Mouse (Mus musculus) spleen, adult 2 months (tissue): ENCODE measurements around the gene Actbl2. TPM values are rescaled to one million over a fixed set of nuclear protein-coding genes. Genes with fewer than 3 reads are reported as not detected.

Source experiments
- DNase-seq, 2 experiments: peaks; one replicate each; pipeline versions ENCODE4 v3.0.0 to v3.0.0-alpha.2; 2012 to 2021; ENCODE audit warnings: low spot score in 2 of 2, low read depth in 1 of 2
- H3K27ac ChIP-seq: fragments of 200-500 bp; 2 replicates; pipeline ENCODE4 v1.5.1; 2012; ENCODE audit warnings: low read length, inconsistent platforms; ENCODE audit not compliant: insufficient read depth
- H3K27me3 ChIP-seq: fragments of 200-500 bp; 2 replicates; pipeline ENCODE4 v1.6.1; 2012; ENCODE audit warnings: mild to moderate bottlenecking, moderate library complexity, low read length, inconsistent platforms; ENCODE audit not compliant: control insufficient read depth, insufficient read depth
- H3K36me3 ChIP-seq: fragments of 200-500 bp; 2 replicates; pipeline ENCODE4 v1.6.1; 2012; ENCODE audit warnings: mild to moderate bottlenecking, low read length, inconsistent platforms; ENCODE audit not compliant: control insufficient read depth, insufficient read depth
- H3K4me1 ChIP-seq: fragments of 200-500 bp; 2 replicates; pipeline ENCODE4 v1.6.1; 2011; ENCODE audit warnings: inconsistent platforms; ENCODE audit not compliant: control insufficient read depth, insufficient read depth, insufficient read length
- H3K4me3 ChIP-seq: fragments of 200-500 bp; 2 replicates; pipeline ENCODE4 v1.5.1; 2011; ENCODE audit warnings: mild to moderate bottlenecking, inconsistent platforms; ENCODE audit not compliant: insufficient read depth, insufficient read length; ENCODE audit errors: extremely low read depth
- CTCF ChIP-seq: fragments of 200-500 bp; IDR thresholded peaks from 2 replicates; pipeline ENCODE4 v1.5.1; 2011; ENCODE audit warnings: mild to moderate bottlenecking, inconsistent platforms; ENCODE audit not compliant: insufficient read depth, insufficient read length, insufficient replicate concordance; ENCODE audit errors: extremely low read depth
- POLR2A ChIP-seq: fragments of 200-500 bp; IDR thresholded peaks from 2 replicates; pipeline ENCODE4 v1.6.1; 2011; ENCODE audit warnings: low read depth, low read length, inconsistent platforms
- WGBS: fragments of 180-500 bp; shearing (Covaris S2); methylation state at CpG from one replicate; pipeline ENCODE4 v1.1.7; 2018; 5-methylcytosine and 5-hydroxymethylcytosine counted together
- polyA plus RNA-seq: library from polyadenylated mRNA; depleted of rRNA; stranded (reverse); fragments of >200 nt; gene quantifications from 2 replicates; pipeline ENCODE4 v1.2.3, GENCODE M21; 2012

Actbl2 gene
- polyA plus RNA-seq, 1 experiment = not detected

DNA sequence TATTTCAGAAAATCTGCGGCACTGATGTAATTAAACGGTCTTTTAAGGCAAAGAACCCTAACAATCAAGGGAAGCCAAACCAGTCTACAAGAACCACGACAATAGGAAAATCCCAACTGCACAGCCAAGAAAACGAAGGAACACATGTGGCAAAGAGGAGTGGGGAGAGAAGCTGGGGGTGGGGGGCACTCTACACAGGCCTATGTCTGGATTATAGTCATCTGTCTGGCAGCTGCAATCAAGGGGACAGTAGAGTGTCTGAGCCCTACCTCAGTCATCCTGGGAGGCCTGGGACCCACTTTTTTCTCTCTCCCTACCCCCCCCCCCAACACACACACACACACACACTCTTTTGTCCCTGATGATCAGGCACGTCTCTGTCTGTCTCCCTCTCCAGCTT, 12.0 kb downstream of the Actbl2 start:
- Histone ChIP-seq H3K27me3 (no peaks in the 10 kb centered on the region), H3K36me3 (no peaks in the 10 kb centered on the region), H3K4me1 (no peaks in the 10 kb centered on the region; the same call in 1 of the 2 replicates), H3K4me3 (no peak overlapping the region), H3K27ac (no peak overlapping the region)
- no peak for DNase-seq
- TF ChIP-seq CTCF (no peak), POLR2A (no peak)
- 87% methylated on average over 5 of the region's 5 CpGs for WGBS

- H3K4me1 ChIP-seq = no peaks in the 10 kb centered on the region; the same call in 1 of the 2 replicates
- H3K27me3 ChIP-seq = no peaks in the 10 kb centered on the region
- H3K4me3 ChIP-seq = no peak overlapping the region
- H3K36me3 ChIP-seq = no peaks in the 10 kb centered on the region
- 88% methylated on average over 5 of the region's 5 CpGs for WGBS
- DNase-seq = no peak
- TF ChIP-seq POLR2A (no peak), CTCF (no peak)
- H3K27ac ChIP-seq = no peak overlapping the region
These were observed 14.2 kb downstream of the Actbl2 start for GRCm38 (mm10) chr13:111268992-111269391.

DNA sequence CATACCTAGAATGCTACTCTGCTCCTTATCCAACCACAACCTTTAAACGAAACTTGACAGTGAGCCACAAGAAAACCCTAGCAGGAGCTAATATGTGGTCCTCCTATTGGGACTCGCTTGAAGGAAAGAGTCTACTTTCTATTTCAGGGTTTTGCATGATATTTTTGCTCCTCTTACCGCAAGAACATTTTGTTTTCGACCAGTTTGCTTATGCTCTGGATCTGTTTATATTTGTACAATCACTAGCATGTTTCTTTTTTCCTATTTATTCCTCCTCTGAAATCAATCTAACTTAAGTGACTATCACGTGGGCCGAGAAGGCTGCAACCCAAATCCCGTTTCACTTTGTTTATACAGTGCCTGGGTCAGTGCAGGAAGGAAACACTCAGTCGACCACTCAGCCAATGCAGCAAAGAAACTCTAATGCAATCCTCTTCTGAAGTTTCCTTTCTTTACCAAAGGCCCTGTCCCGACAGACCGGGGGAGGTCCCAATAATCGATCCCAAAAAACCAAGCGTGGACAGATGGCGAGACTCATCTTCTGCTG, 15.0 kb downstream of the Actbl2 start:
- no peaks in the 10 kb centered on the region; the same call in 1 of the 2 replicates for H3K4me1 ChIP-seq

GRCm38 (mm10) chr13:111271868-111272267, 17.1 kb downstream of the Actbl2 start:
- 94% methylated on average over 8 of the region's 8 CpGs for WGBS
- no peak for DNase-seq
- no peak for TF ChIP-seq POLR2A
- Histone ChIP-seq H3K36me3 (no peaks in the 10 kb centered on the region), H3K27ac (no peak overlapping the region), H3K4me1 (no peaks in the 10 kb centered on the region), H3K4me3 (no peak overlapping the region), H3K27me3 (no peaks in the 10 kb centered on the region)

More for the DNA sequence above, 15.0 kb downstream of the Actbl2 start:
- Histone ChIP-seq H3K27me3 (no peaks in the 10 kb centered on the region), H3K27ac (no peak overlapping the region), H3K36me3 (no peaks in the 10 kb centered on the region), H3K4me3 (no peak overlapping the region)
- TF ChIP-seq POLR2A (no peak), CTCF (no peak)
- no peak for DNase-seq
- 38% methylated on average over 13 of the region's 13 CpGs for WGBS

- peak; percentile 7 to 15 for DNase-seq
- Histone ChIP-seq H3K27ac (no peak overlapping the region), H3K4me3 (no peak overlapping the region), H3K36me3 (no peaks in the 10 kb centered on the region), H3K27me3 (no peaks in the 10 kb centered on the region), H3K4me1 (peaks cover 8% of the 10 kb centered on the region; the same call in 1 of the 2 replicates)
- no peak for TF ChIP-seq CTCF
- no peak for TF ChIP-seq POLR2A
- WGBS = 27% methylated on average over 10 of the region's 10 CpGs
These were observed 31.9 kb downstream of the Actbl2 start for GRCm38 (mm10) chr13:111286461-111287385.

DNA sequence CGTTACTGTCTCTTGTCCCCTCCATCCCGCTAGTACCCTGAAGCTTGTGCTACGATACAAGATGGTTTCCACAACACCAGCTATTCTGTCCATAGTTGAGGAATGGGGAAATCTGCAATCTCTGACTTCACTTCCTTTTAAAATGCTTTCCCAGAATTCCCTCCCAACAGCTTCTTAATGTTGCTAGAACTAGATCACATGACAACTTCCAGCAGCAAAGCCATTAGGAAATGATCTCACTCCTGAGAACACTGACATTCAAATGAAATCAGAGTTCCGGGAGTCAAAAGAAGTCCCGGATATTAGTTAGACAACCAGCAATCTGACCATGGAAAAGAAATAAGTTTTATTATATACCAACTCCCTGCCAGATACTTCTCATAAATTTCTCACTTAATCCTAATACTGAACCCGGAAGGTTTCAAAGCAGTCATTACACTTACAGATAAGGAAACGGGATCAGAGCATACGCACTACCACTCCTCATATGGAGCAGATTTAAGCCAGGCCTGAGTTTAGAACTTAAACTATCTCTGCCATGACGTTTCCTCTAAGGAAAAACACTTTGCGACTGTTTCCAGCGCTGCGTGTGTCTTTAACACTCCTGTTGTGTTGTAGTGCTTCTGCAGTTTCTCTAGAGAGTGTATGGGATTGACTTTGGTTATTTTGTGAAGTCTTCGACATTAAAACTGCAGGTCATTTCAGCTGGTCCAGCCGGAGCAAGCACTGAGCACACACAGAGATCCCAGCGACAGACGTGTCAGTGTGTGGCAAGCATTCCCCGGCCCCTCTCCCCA, 36.5 kb downstream of the Actbl2 start:
- WGBS = 85% methylated on average over 17 of the region's 17 CpGs
- Histone ChIP-seq H3K36me3 (no peaks in the 10 kb centered on the region), H3K27me3 (no peaks in the 10 kb centered on the region), H3K4me3 (no peak overlapping the region), H3K4me1 (peaks cover 7% of the 10 kb centered on the region; the same call in 1 of the 2 replicates), H3K27ac (no peak overlapping the region)
- TF ChIP-seq CTCF (no peak), POLR2A (no peak)
- no peak for DNase-seq
